Mouse (Mus musculus) stomach, postnatal 0 days (tissue): ENCODE data around the gene Dhx37.

Experiments used
- CTCF ChIP-seq: IDR thresholded peaks from 2 replicates; pipeline ENCODE4 v1.5.1; 2016; ENCODE audit warnings: antibody characterized with exemption, low read depth, mild to moderate bottlenecking, moderate library complexity
- EP300 ChIP-seq: optimal IDR thresholded peaks from 2 replicates; pipeline ENCODE3; 2016; ENCODE audit warnings: antibody characterized with exemption

DNA sequence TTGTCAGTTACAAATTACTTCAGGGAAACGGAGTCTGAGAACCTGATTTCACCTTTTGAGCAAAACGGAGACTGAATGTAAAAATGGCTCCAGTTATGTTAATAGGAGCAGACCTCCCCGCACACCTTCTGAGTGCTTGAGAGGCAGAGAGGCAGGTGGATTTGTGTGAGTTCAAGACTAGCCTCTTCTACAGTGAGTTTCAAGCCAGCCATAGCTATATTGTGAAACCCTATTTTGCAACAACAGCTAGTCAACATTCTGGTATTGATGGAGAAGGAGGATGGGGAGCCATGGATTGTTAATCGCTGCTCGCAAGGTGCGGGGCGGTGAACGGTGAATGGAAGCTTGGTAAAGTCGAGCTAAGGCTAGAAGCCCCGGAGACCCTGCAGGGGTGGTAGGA lies 31.4 kb downstream of the Dhx37 start:
- no peak for TF ChIP-seq CTCF
- TF ChIP-seq EP300, result no peak
